Mouse (Mus musculus): Measurements from ENCODE around the gene Clca1. TPM values are rescaled to one million over a fixed set of nuclear protein-coding genes. Genes with fewer than 3 reads are reported as not detected.

Gene Clca1
- polyA plus RNA-seq, 1 experiment from 2014 or later, result not detected

Other genes with a start within 250 kb of the Clca1 start
- gene Clca3a2, start 213.3 kb downstream of the Clca1 start, polyA plus RNA-seq (2015; fragmentation: Nextera tagmentation; extraction: Ambion mirVana), result 1.4 and 2.5 TPM in 2 replicates
- gene Clca3b, start 183.4 kb downstream of the Clca1 start, polyA plus RNA-seq (2015; fragmentation: Nextera tagmentation; extraction: Ambion mirVana), result 0.15 and 0.20 TPM in 2 replicates
- gene Clca4b, start 100.2 kb downstream of the Clca1 start, polyA plus RNA-seq (2015; fragmentation: Nextera tagmentation; extraction: Ambion mirVana), result not detected in 2 replicates
- gene Clca4a, start 57.7 kb downstream of the Clca1 start, polyA plus RNA-seq (2015; fragmentation: Nextera tagmentation; extraction: Ambion mirVana), result not detected in 2 replicates
- gene Clca2, start 66.7 kb upstream of the Clca1 start, polyA plus RNA-seq (2015; fragmentation: Nextera tagmentation; extraction: Ambion mirVana), result 0.37 and 0.52 TPM in 2 replicates
- 15.1 and 16.8 TPM in 2 replicates for gene Odf2l, start 85.8 kb upstream of the Clca1 start, polyA plus RNA-seq (2015; fragmentation: Nextera tagmentation; extraction: Ambion mirVana)